Mouse (Mus musculus) hindbrain, postnatal 0 days (tissue): ENCODE measurements around the gene Gjc3. TPM values are rescaled to one million over a fixed set of nuclear protein-coding genes. Genes with fewer than 3 reads are reported as not detected.

Experiments
- ATAC-seq: fragments of 200-750 bp; cut with Nextera tagmentation; 2 replicates; pipeline ENCODE4 v1.8.0; 2017; ENCODE audit warnings: mild to moderate bottlenecking, moderate TSS enrichment, moderate library complexity
- DNase-seq: peaks from one replicate; pipeline ENCODE4 v3.0.0-alpha.2; 2015; ENCODE audit warnings: low spot score
- H3K27ac ChIP-seq: fragments of 300-500 bp; sonication (generic); 2 replicates; pipeline ENCODE4 v1.5.1; 2014; ENCODE audit warnings: mild to moderate bottlenecking
- H3K27me3 ChIP-seq: fragments of 300-500 bp; sonication (generic); 2 replicates; pipeline ENCODE4 v1.6.1; 2014; ENCODE audit warnings: low read length, mixed read lengths; ENCODE audit not compliant: insufficient read depth
- H3K36me3 ChIP-seq: fragments of 300-500 bp; sonication (generic); 2 replicates; pipeline ENCODE4 v1.6.1; 2014; ENCODE audit warnings: low read length, mixed read lengths; ENCODE audit not compliant: insufficient read depth
- H3K4me1 ChIP-seq: fragments of 300-500 bp; sonication (generic); 2 replicates; pipeline ENCODE4 v1.6.1; 2014; ENCODE audit warnings: antibody characterized with exemption, low read length, mixed read lengths; ENCODE audit not compliant: insufficient read depth
- H3K4me2 ChIP-seq: fragments of 300-500 bp; sonication (generic); 2 replicates; pipeline ENCODE4 v1.6.1; 2014; ENCODE audit warnings: low read depth, mild to moderate bottlenecking, low read length, moderate library complexity, mixed read lengths
- H3K4me3 ChIP-seq: fragments of 300-500 bp; sonication (generic); 2 replicates; pipeline ENCODE4 v1.5.1; 2014; ENCODE audit warnings: low read length
- H3K9ac ChIP-seq: fragments of 300-500 bp; sonication (generic); replicated peaks from 2 replicates; pipeline ENCODE4 v1.6.1; 2014; ENCODE audit warnings: mild to moderate bottlenecking, low read length, moderate library complexity, mixed read lengths
- H3K9me3 ChIP-seq: fragments of 300-500 bp; sonication (generic); 2 replicates; pipeline ENCODE4 v1.6.1; 2016; ENCODE audit warnings: low read length, mixed read lengths
- CTCF ChIP-seq: IDR thresholded peaks from 2 replicates; pipeline ENCODE4 v1.5.1; 2016; ENCODE audit warnings: antibody characterized with exemption, control low read depth, low read depth
- WGBS: fragments of 180-500 bp; shearing (Covaris S2); extraction: QIAGEN DNeasy Blood & Tissue Kit; methylation state at CpG from one replicate; pipeline ENCODE4 v1.1.7; 2014; 5-methylcytosine and 5-hydroxymethylcytosine counted together
- polyA plus RNA-seq: library from polyadenylated mRNA; unstranded; fragments of >200 nt; fragmentation: Nextera tagmentation; extraction: Ambion mirVana; gene quantifications from 2 replicates; pipeline ENCODE4 v1.2.1, GENCODE M21; 2015
- total RNA-seq: library from RNA; depleted of rRNA; stranded (reverse); fragments of >200 nt; gene quantifications from 2 replicates; pipeline ENCODE4 v1.2.3, GENCODE M21; 2014

The Gjc3 gene
- total and polyA plus RNA-seq, 2 experiments from 2014 or later = 5.8 to 8.4 TPM

DNA sequence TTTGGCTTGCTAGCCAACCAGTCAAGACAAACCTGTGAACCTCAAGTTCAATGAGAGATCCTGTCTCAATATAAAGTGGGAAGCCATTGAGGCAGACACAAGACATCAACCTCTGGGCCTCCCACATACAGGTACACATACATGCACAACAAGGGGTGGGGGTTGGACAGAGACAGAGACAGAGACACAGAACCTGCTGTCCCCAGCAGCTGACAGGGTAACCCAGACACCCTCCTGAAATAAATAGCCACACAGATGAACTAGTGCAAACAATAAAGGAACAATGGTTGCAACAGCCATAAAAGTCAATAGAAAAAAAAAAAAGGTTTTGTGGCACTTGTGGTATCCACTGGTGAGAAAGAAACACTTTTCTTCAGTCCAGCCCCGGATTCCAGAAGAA lies 12.5 kb upstream of the Gjc3 start:
- Histone ChIP-seq H3K4me1 (no peaks in the 10 kb centered on the region), H3K36me3 (no peaks in the 10 kb centered on the region), H3K27ac (no peak overlapping the region), H3K27me3 (no peaks in the 10 kb centered on the region), H3K4me2 (no peak overlapping the region), H3K9me3 (no peaks in the 10 kb centered on the region), H3K4me3 (no peak overlapping the region), H3K9ac (no peak overlapping the region)
- ATAC-seq (no peak), DNase-seq (no peak)
- 53% methylated on average over 1 of the region's 1 CpGs for WGBS
- no peak for TF ChIP-seq CTCF

- WGBS = 62% methylated on average over 3 of the region's 3 CpGs
- Histone ChIP-seq H3K9ac (no peak overlapping the region), H3K36me3 (no peaks in the 10 kb centered on the region), H3K27ac (no peak overlapping the region), H3K4me2 (no peak overlapping the region), H3K27me3 (no peaks in the 10 kb centered on the region), H3K9me3 (no peaks in the 10 kb centered on the region), H3K4me3 (no peak overlapping the region), H3K4me1 (no peaks in the 10 kb centered on the region)
- ATAC-seq (no peak), DNase-seq (no peak)
- no peak for TF ChIP-seq CTCF
Observed at GRCm38 (mm10) chr5:137974724-137975123, 11.8 kb upstream of the Gjc3 start.

DNA sequence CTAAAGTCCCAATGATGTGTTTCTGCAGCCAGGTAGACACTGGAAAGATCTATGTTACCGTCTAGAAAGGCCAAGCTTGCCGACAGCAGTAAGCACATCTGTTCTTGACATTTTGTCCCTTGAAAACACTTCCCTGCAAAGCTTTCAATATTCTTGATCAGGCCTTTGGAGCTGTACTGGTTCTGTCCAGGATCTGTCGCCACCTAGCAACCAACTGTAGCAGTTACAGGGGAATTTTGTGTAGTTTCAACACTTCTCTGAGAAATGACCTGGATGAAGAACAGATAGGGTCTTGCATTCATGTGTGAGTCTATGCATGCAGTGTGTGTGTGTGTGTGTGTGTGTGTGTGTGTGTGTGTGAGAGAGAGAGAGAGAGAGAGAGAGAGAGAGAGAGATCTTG lies 10.8 kb upstream of the Gjc3 start:
- no peak overlapping the region for H3K27ac ChIP-seq
- no peaks in the 10 kb centered on the region for H3K27me3 ChIP-seq
- H3K4me1 ChIP-seq = no peaks in the 10 kb centered on the region
- no peaks in the 10 kb centered on the region for H3K36me3 ChIP-seq
- H3K9ac ChIP-seq = no peak overlapping the region
- H3K4me3 ChIP-seq = no peak overlapping the region
- DNase-seq = peak; percentile 63
- 53% methylated on average over 3 of the region's 3 CpGs for WGBS
- no peaks in the 10 kb centered on the region for H3K9me3 ChIP-seq
- peak; percentile 75 for TF ChIP-seq CTCF
- H3K4me2 ChIP-seq = no peak overlapping the region
- no peak for ATAC-seq

DNA sequence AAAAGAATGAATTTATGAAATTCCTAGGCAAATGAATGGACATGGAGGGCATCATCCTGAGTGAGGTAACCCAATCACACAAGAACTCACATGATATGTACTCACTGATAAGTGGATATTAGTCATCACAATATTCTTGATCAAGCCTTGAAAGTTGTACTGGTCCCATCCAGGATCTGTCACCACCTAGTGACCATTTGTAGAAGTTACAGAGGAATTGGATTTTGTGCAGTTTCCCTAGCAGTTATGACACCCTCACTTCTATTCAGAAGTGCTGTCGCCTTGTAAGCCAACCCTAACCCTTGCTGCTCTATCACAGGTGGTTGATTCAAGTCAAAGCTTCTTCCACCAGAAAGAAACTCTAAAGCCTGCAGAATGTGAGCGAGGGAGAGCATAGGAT lies 10.3 kb upstream of the Gjc3 start:
- H3K27me3 ChIP-seq = no peaks in the 10 kb centered on the region
- H3K9ac ChIP-seq = no peak overlapping the region
- 79% methylated on average over 2 of the region's 2 CpGs for WGBS
- DNase-seq (no peak), ATAC-seq (no peak)
- H3K27ac ChIP-seq = no peak overlapping the region
- H3K4me1 ChIP-seq = no peaks in the 10 kb centered on the region
- H3K4me2 ChIP-seq = no peak overlapping the region
- no peak overlapping the region for H3K4me3 ChIP-seq
- no peaks in the 10 kb centered on the region for H3K36me3 ChIP-seq
- no peaks in the 10 kb centered on the region for H3K9me3 ChIP-seq
- TF ChIP-seq CTCF = peak; percentile 27; the same call in 1 of the 2 replicates

GRCm38 (mm10) chr5:137966492-137966891 lies 3.6 kb upstream of the Gjc3 start:
- Histone ChIP-seq H3K9ac (no peak overlapping the region), H3K27me3 (no peaks in the 10 kb centered on the region), H3K27ac (no peak overlapping the region; the same call in 1 of the 2 replicates), H3K36me3 (no peaks in the 10 kb centered on the region), H3K4me1 (no peaks in the 10 kb centered on the region), H3K4me2 (no peak overlapping the region), H3K4me3 (no peak overlapping the region), H3K9me3 (no peaks in the 10 kb centered on the region)
- no peak for TF ChIP-seq CTCF
- ATAC-seq (peak; percentile 96), DNase-seq (peak; percentile 74)

- no peak for ATAC-seq
- no peak overlapping the region for H3K9ac ChIP-seq
- H3K9me3 ChIP-seq = no peaks in the 10 kb centered on the region
- TF ChIP-seq CTCF = no peak
- no peak overlapping the region for H3K4me3 ChIP-seq
- no peaks in the 10 kb centered on the region for H3K4me1 ChIP-seq
- 88% methylated on average over 3 of the region's 3 CpGs for WGBS
- no peak overlapping the region for H3K27ac ChIP-seq
- H3K27me3 ChIP-seq = no peaks in the 10 kb centered on the region
- H3K36me3 ChIP-seq = no peaks in the 10 kb centered on the region
- H3K4me2 ChIP-seq = no peak overlapping the region
- no peak for DNase-seq
Observed at GRCm38 (mm10) chr5:137956404-137956803, 6.5 kb downstream of the Gjc3 start.

- no peak overlapping the region for H3K4me2 ChIP-seq
- no peaks in the 10 kb centered on the region for H3K27me3 ChIP-seq
- peak; percentile 42 for TF ChIP-seq CTCF
- no peaks in the 10 kb centered on the region for H3K9me3 ChIP-seq
- ATAC-seq = no peak
- 33% methylated on average over 6 of the region's 6 CpGs for WGBS
- no peaks in the 10 kb centered on the region for H3K36me3 ChIP-seq
- no peaks in the 10 kb centered on the region for H3K4me1 ChIP-seq
- DNase-seq = peak; percentile 10
- no peak overlapping the region for H3K9ac ChIP-seq
- no peak overlapping the region for H3K27ac ChIP-seq
- no peak overlapping the region for H3K4me3 ChIP-seq
Observed at GRCm38 (mm10) chr5:137951218-137951617, 11.7 kb downstream of the Gjc3 start.

DNA sequence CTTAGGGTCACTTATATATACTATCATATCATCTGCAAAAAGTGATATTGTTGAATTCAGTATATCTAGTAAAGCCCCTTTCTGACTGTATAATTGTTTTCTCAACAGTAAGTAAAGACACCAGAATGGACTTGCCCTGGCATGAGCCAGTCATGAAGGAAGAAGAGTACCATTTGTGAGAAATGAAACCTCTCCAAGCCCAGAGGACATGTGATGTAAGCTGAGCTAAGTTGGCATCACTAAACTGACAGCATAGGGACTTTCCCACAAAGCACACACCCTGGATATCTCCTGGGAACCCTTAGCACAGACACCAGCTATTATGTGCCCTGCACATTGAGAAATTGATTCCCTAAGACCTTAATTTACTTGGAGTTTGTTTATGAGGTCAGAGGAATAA lies 15.6 kb downstream of the Gjc3 start:
- no peak for ATAC-seq

More for the DNA sequence above, 15.6 kb downstream of the Gjc3 start:
- Histone ChIP-seq H3K4me3 (no peak overlapping the region), H3K9me3 (no peaks in the 10 kb centered on the region), H3K27ac (no peak overlapping the region), H3K27me3 (no peaks in the 10 kb centered on the region), H3K4me2 (no peak overlapping the region), H3K36me3 (no peaks in the 10 kb centered on the region), H3K9ac (no peak overlapping the region), H3K4me1 (no peaks in the 10 kb centered on the region)
- no peak for TF ChIP-seq CTCF
- no peak for DNase-seq
